Mouse (Mus musculus) ES-E14 (cell line): ENCODE data around the gene Atp6v1c2. TPM values are rescaled to one million over a fixed set of nuclear protein-coding genes. Genes with fewer than 3 reads are reported as not detected.

ENCODE experiments used
- DNase-seq: peaks from one replicate; pipeline ENCODE4 v3.0.0-alpha.2; 2013; ENCODE audit warnings: low read depth, low spot score
- H3K27ac ChIP-seq: 2 replicates; pipeline ENCODE4 v1.5.1; 2012; ENCODE audit warnings: low read depth, mild to moderate bottlenecking, low read length, moderate library complexity, mixed read lengths; ENCODE audit not compliant: poor library complexity, insufficient read depth, severe bottlenecking
- H3K36me3 ChIP-seq: 2 replicates; pipeline ENCODE4 v1.6.1; 2012; ENCODE audit warnings: mild to moderate bottlenecking, low read length, moderate library complexity, mixed read lengths; ENCODE audit not compliant: control insufficient read depth, poor library complexity, insufficient read depth, severe bottlenecking
- H3K4me1 ChIP-seq, 2 experiments: fragments of 150-350 bp in 1 of 2; sonication (generic) in 1 of 2; 2 replicates each; pipeline ENCODE4 v1.6.1; 2012; ENCODE audit warnings: low read length in 2 of 2, mild to moderate bottlenecking in 1 of 2, mixed read lengths in 1 of 2; ENCODE audit not compliant: control insufficient read depth in 2 of 2, insufficient read depth in 2 of 2, poor library complexity in 1 of 2
- H3K4me3 ChIP-seq, 2 experiments: fragments of 150-350 bp in 1 of 2; sonication (generic) in 1 of 2; 2 replicates each; pipeline ENCODE4 v1.5.1; 2012; ENCODE audit warnings: low read length in 2 of 2, low read depth in 1 of 2, mild to moderate bottlenecking in 1 of 2, mixed read lengths in 1 of 2; ENCODE audit not compliant: insufficient read depth in 1 of 2, poor library complexity in 1 of 2, severe bottlenecking in 1 of 2
- H3K9ac ChIP-seq: 2 replicates; pipeline ENCODE4 v1.6.1; 2012; ENCODE audit warnings: low read depth, mild to moderate bottlenecking, low read length, mixed read lengths; ENCODE audit not compliant: poor library complexity, insufficient read depth, severe bottlenecking
- H3K9me3 ChIP-seq: fragments of 150-350 bp; sonication (generic); 2 replicates; pipeline ENCODE4 v1.6.1; 2012; ENCODE audit warnings: low read depth, mild to moderate bottlenecking, low read length; ENCODE audit not compliant: control insufficient read depth, insufficient read depth
- CHD2 ChIP-seq: IDR thresholded peaks from 2 replicates; pipeline ENCODE4 v1.6.1; 2014; ENCODE audit warnings: mild to moderate bottlenecking, low read depth, low read length, inconsistent platforms
- HCFC1 ChIP-seq: IDR thresholded peaks from 2 replicates; pipeline ENCODE4 v1.6.1; 2012; ENCODE audit warnings: low read length, inconsistent platforms, borderline replicate concordance; ENCODE audit not compliant: insufficient read depth
- MAFK ChIP-seq: IDR thresholded peaks from 2 replicates; pipeline ENCODE4 v1.6.1; 2014; ENCODE audit warnings: mild to moderate bottlenecking, low read depth, low read length, inconsistent platforms; ENCODE audit not compliant: insufficient read depth
- ZC3H11A ChIP-seq: IDR thresholded peaks from 2 replicates; pipeline ENCODE4 v1.6.1; 2012; ENCODE audit warnings: low read depth, mild to moderate bottlenecking, inconsistent platforms, low read length, borderline replicate concordance
- ZNF384 ChIP-seq: IDR thresholded peaks from 2 replicates; pipeline ENCODE4 v1.6.1; 2012; ENCODE audit warnings: low read depth, low read length, inconsistent platforms
- in situ Hi-C, 2 experiments: fragments of 600-800 bp; cut with MboI; formaldehyde crosslinking; loops; one replicate each; pipeline ENCODE4 v1.15.1; 2025; ENCODE audit warnings: low sequenced_read_pairs in 2 of 2, inconsistent platforms in 1 of 2; ENCODE audit not compliant: unreplicated experiment in 2 of 2
- total RNA-seq: library from RNA; depleted of rRNA; stranded (reverse); fragments of 300-350 nt; gene quantifications from 2 replicates; pipeline ENCODE4 v1.2.3, GENCODE M21; 2012; rRNA removed

Atp6v1c2 gene
- total RNA-seq: 0.36 and 0.42 TPM in 2 replicates

GRCm38 (mm10) chr12:17329259-17329658, at the start of gene Atp6v1c2:
Atp6v1c2 (minus strand) TSS chr12:17329359.
- no peak within 1 kb of the TSS for H3K27ac ChIP-seq
- TF ChIP-seq ZC3H11A (no peak), MAFK (no peak), HCFC1 (no peak), CHD2 (no peak), ZNF384 (no peak)
- in situ Hi-C loops: no loop called here
- H3K9me3 ChIP-seq: no peaks in the 10 kb centered on the region
- no peaks in the 10 kb centered on the region for H3K36me3 ChIP-seq
- H3K4me3 ChIP-seq: no peak within 1 kb of the TSS
- H3K9ac ChIP-seq: no peak within 1 kb of the TSS
- no peak for DNase-seq
- H3K4me1 ChIP-seq: peaks cover 0 to 3% of the 10 kb centered on the region in 2 experiments; a peak in 1 of 4 replicates

GRCm38 (mm10) chr12:17376521-17376920, 47.4 kb upstream of the Atp6v1c2 start:
- Histone ChIP-seq H3K4me1 (no peaks in the 10 kb centered on the region), H3K27ac (no peak overlapping the region), H3K9me3 (no peaks in the 10 kb centered on the region), H3K4me3 (no peak overlapping the region), H3K36me3 (peaks cover 36% of the 10 kb centered on the region), H3K9ac (no peak overlapping the region)
- no peak for TF ChIP-seq ZNF384
- no peak for DNase-seq
- in situ Hi-C loops: no loop called here

- Histone ChIP-seq H3K9me3 (no peaks in the 10 kb centered on the region), H3K4me3 (no peak overlapping the region), H3K27ac (no peak overlapping the region), H3K4me1 (no peaks in the 10 kb centered on the region), H3K36me3 (peaks cover 33% of the 10 kb centered on the region), H3K9ac (no peak overlapping the region)
- in situ Hi-C loops: no loop called here
- no peak for DNase-seq
- TF ChIP-seq HCFC1: no peak
- no peak for TF ChIP-seq ZC3H11A
- TF ChIP-seq ZNF384: no peak
- TF ChIP-seq CHD2: no peak
Measured at GRCm38 (mm10) chr12:17375243-17375642, 46.1 kb upstream of the Atp6v1c2 start.

- in situ Hi-C loops: no loop called here
- DNase-seq: no peak
- no peaks in the 10 kb centered on the region for H3K9me3 ChIP-seq
- no peaks in the 10 kb centered on the region for H3K4me1 ChIP-seq
- no peak overlapping the region for H3K4me3 ChIP-seq
- TF ChIP-seq ZC3H11A (no peak), ZNF384 (no peak), HCFC1 (no peak), MAFK (no peak), CHD2 (no peak)
- peaks cover 37% of the 10 kb centered on the region for H3K36me3 ChIP-seq
- no peak overlapping the region for H3K27ac ChIP-seq
- H3K9ac ChIP-seq: no peak overlapping the region
Measured at GRCm38 (mm10) chr12:17373470-17373975, 44.4 kb upstream of the Atp6v1c2 start.

GRCm38 (mm10) chr12:17372696-17373095, 43.5 kb upstream of the Atp6v1c2 start:
- no peak for DNase-seq
- H3K36me3 ChIP-seq: peaks cover 41% of the 10 kb centered on the region
- in situ Hi-C loops: no loop called here
- H3K4me3 ChIP-seq: no peak overlapping the region
- no peak overlapping the region for H3K27ac ChIP-seq
- no peak for TF ChIP-seq MAFK
- TF ChIP-seq CHD2: no peak
- no peak for TF ChIP-seq ZC3H11A
- TF ChIP-seq ZNF384: no peak
- H3K9ac ChIP-seq: no peak overlapping the region
- H3K9me3 ChIP-seq: no peaks in the 10 kb centered on the region
- no peaks in the 10 kb centered on the region for H3K4me1 ChIP-seq
